Mouse (Mus musculus): ENCODE measurements at regions not wholly inside any gene's neighbourhood (a gene's known extent, or its start where the extent isn't known, plus 50 kb on each side); places are given as distances from the start of the nearest gene placed in this dataset.

- H3K27ac ChIP-seq (ENCODE audit: poor library complexity, severe bottlenecking) = no peak overlapping the region
- peaks cover 9% of the 10 kb centered on the region; the same call in 1 of the 2 replicates for H3K4me1 ChIP-seq (replicated peaks)
Measured at GRCm38 (mm10) chr1:90433911-90434310, 168.9 kb upstream of the Cops8 start.

GRCm38 (mm10) chr1:90440638-90441037 is 162.1 kb upstream of the Cops8 start:
- Histone ChIP-seq H3K27me3 (replicated peaks) (no peaks in the 10 kb centered on the region), H3K9ac (no peak overlapping the region), H3K27ac (ENCODE audit: poor library complexity, severe bottlenecking) (no peak overlapping the region), H3K4me3 (no peak overlapping the region), H3K9me3 (replicated peaks) (no peaks in the 10 kb centered on the region), H3K4me2 (no peak overlapping the region), H3K4me1 (replicated peaks) (peaks cover 18% of the 10 kb centered on the region), H3K36me3 (no peaks in the 10 kb centered on the region)
- WGBS = 14% methylated on average over 1 of the region's 1 CpGs
- ATAC-seq (ENCODE audit: insufficient number of reproducible peaks, low FRiP score) = no peak

More at GRCm38 (mm10) chr1:90433911-90434310, 168.9 kb upstream of the Cops8 start:
- H3K4me3 ChIP-seq = no peak overlapping the region
- H3K9ac ChIP-seq = no peak overlapping the region
- no peaks in the 10 kb centered on the region for H3K36me3 ChIP-seq
- WGBS = 66% methylated on average over 5 of the region's 5 CpGs
- no peak overlapping the region for H3K4me2 ChIP-seq
- no peaks in the 10 kb centered on the region for H3K27me3 ChIP-seq (replicated peaks)
- ATAC-seq (ENCODE audit: insufficient number of reproducible peaks, low FRiP score) = no peak
- H3K9me3 ChIP-seq (replicated peaks) = no peaks in the 10 kb centered on the region

GRCm38 (mm10) chr1:90441134-90441868 is 161.5 kb upstream of the Cops8 start:
- H3K9me3 ChIP-seq (replicated peaks) = no peaks in the 10 kb centered on the region
- H3K4me3 ChIP-seq = no peak overlapping the region
- no peak for ATAC-seq (ENCODE audit: insufficient number of reproducible peaks, low FRiP score)
- WGBS = 80% methylated on average over 10 of the region's 10 CpGs
- no peak overlapping the region for H3K9ac ChIP-seq
- no peaks in the 10 kb centered on the region for H3K36me3 ChIP-seq
- H3K4me2 ChIP-seq = no peak overlapping the region
- H3K27ac ChIP-seq (ENCODE audit: poor library complexity, severe bottlenecking) = no peak overlapping the region
- no peaks in the 10 kb centered on the region for H3K27me3 ChIP-seq (replicated peaks)
- peaks cover 17% of the 10 kb centered on the region for H3K4me1 ChIP-seq (replicated peaks)

- peaks cover 17% of the 10 kb centered on the region for H3K4me1 ChIP-seq (replicated peaks)
- H3K36me3 ChIP-seq = no peaks in the 10 kb centered on the region
- H3K9me3 ChIP-seq (replicated peaks) = no peaks in the 10 kb centered on the region
- no peak overlapping the region for H3K4me2 ChIP-seq
- no peak overlapping the region for H3K27ac ChIP-seq (ENCODE audit: poor library complexity, severe bottlenecking)
- 59% methylated on average over 19 of the region's 19 CpGs for WGBS
- H3K27me3 ChIP-seq (replicated peaks) = no peaks in the 10 kb centered on the region
- H3K9ac ChIP-seq = no peak overlapping the region
- no peak for ATAC-seq (ENCODE audit: insufficient number of reproducible peaks, low FRiP score)
- no peak overlapping the region for H3K4me3 ChIP-seq
Measured at GRCm38 (mm10) chr1:90442250-90443240, 160.2 kb upstream of the Cops8 start.

DNA sequence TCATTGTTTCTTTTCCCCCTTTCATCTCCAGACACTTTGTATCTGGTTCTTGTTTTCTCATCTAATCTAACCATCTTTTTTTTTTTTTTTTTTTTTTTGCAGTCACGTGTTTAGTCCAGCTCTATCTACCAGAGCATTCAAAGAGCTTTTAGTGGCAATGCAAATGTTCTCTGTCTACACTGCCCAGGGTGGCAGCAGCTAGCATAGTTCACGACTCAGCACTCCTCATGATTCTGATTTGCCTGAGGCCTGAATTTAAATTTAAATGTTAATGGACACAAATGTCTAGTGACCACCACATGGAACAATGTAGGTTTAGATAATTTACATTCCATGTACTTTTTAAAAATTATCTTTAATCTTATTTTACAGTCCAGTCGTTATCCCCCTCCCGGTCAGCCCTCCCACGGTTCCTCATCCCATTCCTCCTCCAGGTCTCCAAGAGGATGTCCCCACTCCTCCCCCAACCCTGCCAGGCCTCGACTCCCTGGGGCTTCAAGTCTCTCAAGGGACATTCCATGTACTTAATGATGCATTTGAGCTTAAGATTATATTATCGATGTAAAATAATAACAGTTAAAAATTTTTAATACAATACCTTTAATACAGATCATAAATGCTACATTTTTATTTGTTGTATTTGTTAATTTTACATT is 153.1 kb upstream of the Cops8 start:
- 50% methylated on average over 7 of the region's 7 CpGs for WGBS
- peaks cover 16% of the 10 kb centered on the region for H3K4me1 ChIP-seq (replicated peaks)
- H3K4me2 ChIP-seq = no peak overlapping the region
- H3K36me3 ChIP-seq = no peaks in the 10 kb centered on the region
- H3K9me3 ChIP-seq (replicated peaks) = 0 out of 2 replicates have a peak, but pooled peaks cover 3% of the 10 kb centered on the region
- H3K27me3 ChIP-seq (replicated peaks) = no peaks in the 10 kb centered on the region
- H3K4me3 ChIP-seq = no peak overlapping the region
- no peak overlapping the region for H3K27ac ChIP-seq (ENCODE audit: poor library complexity, severe bottlenecking)
- no peak overlapping the region for H3K9ac ChIP-seq
- ATAC-seq (ENCODE audit: insufficient number of reproducible peaks, low FRiP score) = no peak

DNA sequence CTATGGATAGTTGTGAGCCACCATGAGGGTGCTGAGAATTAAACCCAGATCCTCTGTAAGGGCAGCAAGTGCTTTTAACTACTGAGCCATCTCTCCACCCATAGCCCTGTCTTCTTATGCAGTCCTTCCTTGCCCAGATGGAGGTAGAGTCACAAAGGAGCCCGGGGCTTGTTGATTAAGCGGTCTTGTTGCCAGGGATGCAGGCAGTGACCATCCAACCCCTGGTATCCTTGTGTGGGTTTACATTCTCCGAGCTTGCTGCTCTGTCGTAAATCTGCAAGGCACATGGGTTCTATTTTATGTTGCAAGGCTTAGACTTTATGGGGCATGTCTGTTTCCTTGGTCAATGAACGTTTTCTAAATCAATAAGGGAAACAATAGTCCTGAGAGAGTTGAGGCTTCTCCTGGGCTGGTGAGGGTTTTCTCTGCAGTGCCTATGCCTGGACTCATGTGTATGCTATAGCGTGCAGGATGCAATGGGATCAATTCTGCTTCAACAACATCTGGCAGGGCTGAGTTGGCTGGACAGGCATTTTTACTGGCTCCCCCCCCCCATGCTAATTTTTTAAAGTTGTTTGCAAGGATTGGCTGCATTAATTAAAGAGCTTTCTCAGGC is 150.7 kb upstream of the Cops8 start:
- H3K4me1 ChIP-seq (replicated peaks) = peaks cover 20% of the 10 kb centered on the region
- H3K9ac ChIP-seq = no peak overlapping the region
- 86% methylated on average over 6 of the region's 6 CpGs for WGBS
- ATAC-seq (ENCODE audit: insufficient number of reproducible peaks, low FRiP score) = no peak
- no peak overlapping the region for H3K4me2 ChIP-seq
- 0 out of 2 replicates have a peak, but pooled peaks cover 3% of the 10 kb centered on the region for H3K9me3 ChIP-seq (replicated peaks)
- no peak overlapping the region for H3K27ac ChIP-seq (ENCODE audit: poor library complexity, severe bottlenecking)
- no peak overlapping the region for H3K4me3 ChIP-seq
- no peaks in the 10 kb centered on the region for H3K36me3 ChIP-seq
- H3K27me3 ChIP-seq (replicated peaks) = 0 out of 2 replicates have a peak, but pooled peaks cover 3% of the 10 kb centered on the region

DNA sequence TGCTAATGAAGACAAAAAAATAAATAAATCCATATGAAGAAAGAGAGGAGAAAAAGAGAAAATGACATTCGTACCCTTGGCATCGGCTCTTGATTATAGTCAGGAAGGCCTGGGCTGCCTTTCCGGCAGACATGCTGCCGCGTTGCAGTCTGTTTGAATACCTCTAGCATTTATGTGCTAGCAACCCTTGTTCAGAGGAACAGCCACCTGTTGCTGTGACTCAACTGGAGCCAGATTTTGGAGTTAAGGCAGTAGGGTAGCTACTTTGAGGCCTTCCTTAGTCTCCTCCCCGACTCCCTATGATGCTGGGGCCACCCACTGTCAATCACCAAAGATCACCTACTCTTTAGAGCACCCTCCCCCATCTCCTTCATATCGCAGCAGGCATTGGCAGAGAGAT is 148.5 kb upstream of the Cops8 start:
- no peak overlapping the region for H3K4me2 ChIP-seq
- H3K9me3 ChIP-seq (replicated peaks) = no peaks in the 10 kb centered on the region
- no peak overlapping the region for H3K4me3 ChIP-seq
- H3K27ac ChIP-seq (ENCODE audit: poor library complexity, severe bottlenecking) = peak overlapping the region; percentile 49; the same call in 1 of the 2 replicates
- WGBS = 48% methylated on average over 7 of the region's 7 CpGs
- peaks cover 29% of the 10 kb centered on the region for H3K4me1 ChIP-seq (replicated peaks)
- no peak overlapping the region for H3K9ac ChIP-seq
- no peak for ATAC-seq (ENCODE audit: insufficient number of reproducible peaks, low FRiP score)
- H3K36me3 ChIP-seq = no peaks in the 10 kb centered on the region
- 0 out of 2 replicates have a peak, but pooled peaks cover 3% of the 10 kb centered on the region for H3K27me3 ChIP-seq (replicated peaks)

DNA sequence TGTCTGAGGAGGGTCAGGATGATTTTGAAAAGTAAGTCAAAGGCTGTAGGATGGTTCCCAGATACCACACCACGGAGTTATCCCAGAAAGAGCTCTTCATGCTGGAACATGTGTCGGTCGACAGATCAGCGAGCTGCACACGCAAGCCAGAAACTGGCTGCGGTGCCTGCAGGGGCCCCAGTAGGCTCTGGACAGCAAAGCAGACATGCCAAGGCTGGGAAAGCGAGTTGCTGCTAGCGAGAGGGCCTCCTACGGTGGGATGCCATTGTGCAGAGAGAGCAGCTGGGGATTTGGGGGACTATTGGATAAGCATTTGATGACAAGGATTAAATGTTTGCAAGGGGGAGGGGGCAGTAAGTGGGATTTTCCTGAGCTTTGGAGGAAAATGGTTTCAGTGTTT is 145.4 kb upstream of the Cops8 start:
- peaks cover 36% of the 10 kb centered on the region for H3K4me1 ChIP-seq (replicated peaks)
- ATAC-seq (ENCODE audit: insufficient number of reproducible peaks, low FRiP score) = no peak
- peak overlapping the region; percentile 17 for H3K4me2 ChIP-seq
- H3K9me3 ChIP-seq (replicated peaks) = no peaks in the 10 kb centered on the region
- no peaks in the 10 kb centered on the region for H3K36me3 ChIP-seq
- no peak overlapping the region for H3K9ac ChIP-seq
- no peak overlapping the region for H3K27ac ChIP-seq (ENCODE audit: poor library complexity, severe bottlenecking)
- 0 out of 2 replicates have a peak, but pooled peaks cover 3% of the 10 kb centered on the region for H3K27me3 ChIP-seq (replicated peaks)
- WGBS = 16% methylated on average over 9 of the region's 9 CpGs
- H3K4me3 ChIP-seq = no peak overlapping the region

GRCm38 (mm10) chr1:90458176-90458575 is 144.6 kb upstream of the Cops8 start:
- Histone ChIP-seq H3K9me3 (replicated peaks) (no peaks in the 10 kb centered on the region), H3K27ac (ENCODE audit: poor library complexity, severe bottlenecking) (no peak overlapping the region), H3K4me1 (replicated peaks) (peaks cover 36% of the 10 kb centered on the region), H3K4me3 (no peak overlapping the region), H3K36me3 (no peaks in the 10 kb centered on the region), H3K4me2 (no peak overlapping the region), H3K27me3 (replicated peaks) (0 out of 2 replicates have a peak, but pooled peaks cover 3% of the 10 kb centered on the region), H3K9ac (no peak overlapping the region)
- 80% methylated on average over 8 of the region's 8 CpGs for WGBS
- no peak for ATAC-seq (ENCODE audit: insufficient number of reproducible peaks, low FRiP score)

DNA sequence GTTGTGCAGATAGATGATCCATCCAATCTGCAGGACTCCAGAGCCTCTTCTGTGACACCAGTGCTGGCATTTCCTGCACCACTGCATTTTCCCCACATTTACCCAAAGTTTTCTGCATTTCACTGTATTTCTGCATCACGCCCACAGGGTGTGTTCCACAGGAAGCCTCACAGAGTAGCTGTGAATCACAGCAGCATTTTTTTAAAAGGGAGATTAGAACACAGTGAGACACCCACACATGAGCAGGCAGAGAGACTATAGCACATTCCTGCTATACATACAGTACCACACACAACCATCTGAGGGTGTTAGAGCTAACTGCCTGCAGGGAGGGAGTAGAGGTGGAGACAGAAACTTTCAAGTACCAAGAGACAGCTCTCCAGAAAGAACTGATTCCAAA is 141.1 kb upstream of the Cops8 start:
- H3K9me3 ChIP-seq (replicated peaks) = no peaks in the 10 kb centered on the region
- no peak for ATAC-seq (ENCODE audit: insufficient number of reproducible peaks, low FRiP score)
- H3K27me3 ChIP-seq (replicated peaks) = no peaks in the 10 kb centered on the region
- peak overlapping the region; percentile 57; the same call in 1 of the 2 replicates for H3K27ac ChIP-seq (ENCODE audit: poor library complexity, severe bottlenecking)
- peaks cover 24% of the 10 kb centered on the region for H3K4me1 ChIP-seq (replicated peaks)
- H3K4me2 ChIP-seq = no peak overlapping the region
- no peak overlapping the region for H3K4me3 ChIP-seq
- WGBS = 61% methylated on average over 1 of the region's 1 CpGs
- H3K9ac ChIP-seq = no peak overlapping the region
- H3K36me3 ChIP-seq = no peaks in the 10 kb centered on the region
